Mouse (Mus musculus) kidney, adult 2 months (tissue): ENCODE results near the gene Imp3. TPM values are rescaled to one million over a fixed set of nuclear protein-coding genes. Genes with fewer than 3 reads are reported as not detected.

Source experiments
- DNase-seq: peaks from one replicate; pipeline ENCODE4 v3.0.0; 2021
- H3K27ac ChIP-seq: fragments of 200-500 bp; 2 replicates; pipeline ENCODE4 v1.5.1; 2012; ENCODE audit warnings: low read depth, low read length, control low read depth, inconsistent platforms; ENCODE audit not compliant: insufficient read depth
- H3K27me3 ChIP-seq: fragments of 200-500 bp; replicated peaks from 2 replicates; pipeline ENCODE4 v1.6.1; 2012; ENCODE audit warnings: mild to moderate bottlenecking, moderate library complexity, low read length, inconsistent platforms; ENCODE audit not compliant: control insufficient read depth, insufficient read depth
- H3K36me3 ChIP-seq: fragments of 200-500 bp; 2 replicates; pipeline ENCODE4 v1.6.1; 2012; ENCODE audit warnings: mild to moderate bottlenecking, moderate library complexity, low read length, inconsistent platforms; ENCODE audit not compliant: control insufficient read depth, insufficient read depth
- H3K4me1 ChIP-seq: fragments of 200-500 bp; 2 replicates; pipeline ENCODE4 v1.6.1; 2011; ENCODE audit warnings: low read length; ENCODE audit not compliant: control insufficient read depth, insufficient read depth
- H3K4me3 ChIP-seq: fragments of 200-500 bp; 2 replicates; pipeline ENCODE4 v1.5.1; 2011; ENCODE audit warnings: mild to moderate bottlenecking, low read depth, low read length, control low read depth; ENCODE audit not compliant: insufficient read depth
- CTCF ChIP-seq: fragments of 200-500 bp; conservative IDR thresholded peaks from 2 replicates; pipeline ENCODE4 v1.5.1; 2011; ENCODE audit warnings: low read depth, mild to moderate bottlenecking, control low read depth, low read length, moderate library complexity, mixed read lengths; ENCODE audit not compliant: insufficient read depth, insufficient read length
- POLR2A ChIP-seq: fragments of 200-500 bp; IDR thresholded peaks from one replicate; pipeline ENCODE4 v1.6.1; 2011; ENCODE audit warnings: low read depth, low read length, control low read depth
- WGBS: fragments of 180-500 bp; shearing (Covaris S2); methylation state at CpG from one replicate; pipeline ENCODE4 v1.1.7; 2018; 5-methylcytosine and 5-hydroxymethylcytosine counted together
- polyA plus RNA-seq: library from polyadenylated mRNA; depleted of rRNA; stranded (reverse); fragments of >200 nt; gene quantifications from 2 replicates; pipeline ENCODE4 v1.2.3, GENCODE M21; 2012

The Imp3 gene
- polyA plus RNA-seq, 1 experiment: 151 TPM

GRCm38 (mm10) chr9:56911017-56911416, 26.3 kb upstream of the Imp3 start:
- no peak overlapping the region for H3K4me3 ChIP-seq
- no peak for TF ChIP-seq POLR2A
- TF ChIP-seq CTCF: no peak
- H3K27me3 ChIP-seq: no peaks in the 10 kb centered on the region
- 48% methylated on average over 1 of the region's 1 CpGs for WGBS
- H3K4me1 ChIP-seq: no peaks in the 10 kb centered on the region
- DNase-seq: no peak
- no peak overlapping the region for H3K27ac ChIP-seq
- no peaks in the 10 kb centered on the region for H3K36me3 ChIP-seq

GRCm38 (mm10) chr9:56913991-56914390, 23.3 kb upstream of the Imp3 start:
- no peak for TF ChIP-seq POLR2A
- no peak for TF ChIP-seq CTCF
- no peaks in the 10 kb centered on the region for H3K4me1 ChIP-seq
- DNase-seq: no peak
- H3K36me3 ChIP-seq: peaks cover 3% of the 10 kb centered on the region; the same call in 1 of the 2 replicates
- H3K27ac ChIP-seq: no peak overlapping the region
- 66% methylated on average over 9 of the region's 9 CpGs for WGBS
- H3K4me3 ChIP-seq: no peak overlapping the region
- no peaks in the 10 kb centered on the region for H3K27me3 ChIP-seq

DNA sequence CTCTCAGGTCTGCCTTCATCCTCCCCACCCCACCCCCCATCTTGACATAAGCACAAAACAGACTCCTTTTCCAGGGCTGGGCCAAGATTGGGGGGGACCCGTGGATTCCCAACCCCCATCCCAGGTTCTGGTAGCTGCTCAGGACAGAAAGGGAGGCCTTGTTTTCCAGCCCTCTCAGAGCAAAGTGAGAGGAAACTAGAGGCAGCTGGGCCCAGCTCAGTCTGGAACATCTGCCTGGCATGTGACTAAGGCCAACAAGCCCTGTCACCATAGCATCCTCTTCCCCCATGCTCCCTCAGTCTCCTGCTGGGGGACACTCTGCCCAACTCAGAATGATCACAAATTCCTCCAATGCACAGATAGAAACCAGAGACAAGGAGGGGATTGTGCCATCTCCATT, 22.2 kb upstream of the Imp3 start:
- H3K4me1 ChIP-seq: no peaks in the 10 kb centered on the region
- DNase-seq: no peak
- no peak overlapping the region for H3K4me3 ChIP-seq
- H3K36me3 ChIP-seq: peaks cover 3% of the 10 kb centered on the region; the same call in 1 of the 2 replicates
- no peak overlapping the region for H3K27ac ChIP-seq
- no peaks in the 10 kb centered on the region for H3K27me3 ChIP-seq
- TF ChIP-seq POLR2A (no peak), CTCF (no peak)
- WGBS: 87% methylated on average over 1 of the region's 1 CpGs

- no peak for TF ChIP-seq POLR2A
- TF ChIP-seq CTCF: no peak
- H3K27me3 ChIP-seq: no peaks in the 10 kb centered on the region
- peak; percentile 45 for DNase-seq
- WGBS: 49% methylated on average over 5 of the region's 5 CpGs
- no peak overlapping the region for H3K4me3 ChIP-seq
- peaks cover 3% of the 10 kb centered on the region; the same call in 1 of the 2 replicates for H3K36me3 ChIP-seq
- H3K27ac ChIP-seq: peak overlapping the region; percentile 11; the same call in 1 of the 2 replicates
- no peaks in the 10 kb centered on the region for H3K4me1 ChIP-seq
These were observed 21.4 kb upstream of the Imp3 start for GRCm38 (mm10) chr9:56915695-56916410.

GRCm38 (mm10) chr9:56917131-56917530, 20.1 kb upstream of the Imp3 start:
- Histone ChIP-seq H3K36me3 (peaks cover 3% of the 10 kb centered on the region; the same call in 1 of the 2 replicates), H3K27me3 (no peaks in the 10 kb centered on the region), H3K4me3 (no peak overlapping the region), H3K27ac (no peak overlapping the region), H3K4me1 (no peaks in the 10 kb centered on the region)
- TF ChIP-seq POLR2A (no peak), CTCF (no peak)
- WGBS: 84% methylated on average over 2 of the region's 2 CpGs
- no peak for DNase-seq

DNA sequence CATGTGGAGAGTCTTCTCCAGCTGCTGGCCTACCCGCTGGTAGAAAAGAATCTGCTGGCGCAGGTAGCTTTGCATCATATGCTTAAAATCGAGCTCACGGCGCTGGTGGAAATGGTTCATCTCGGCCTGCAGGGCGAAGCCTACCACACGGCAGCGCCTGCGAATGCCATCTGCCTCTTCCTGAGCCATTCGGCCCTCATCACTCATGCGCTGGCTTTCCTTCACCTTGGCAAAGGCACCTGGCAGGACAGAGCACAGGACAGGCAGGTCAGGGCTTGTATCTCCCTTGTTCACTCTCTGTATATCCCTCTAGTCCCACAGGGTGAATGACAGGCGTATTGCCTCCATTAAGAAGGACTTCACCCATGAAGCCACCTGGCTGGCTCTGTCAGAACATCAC, 18.8 kb upstream of the Imp3 start:
- Histone ChIP-seq H3K27ac (no peak overlapping the region), H3K27me3 (no peaks in the 10 kb centered on the region), H3K4me3 (no peak overlapping the region), H3K36me3 (peaks cover 3% of the 10 kb centered on the region; the same call in 1 of the 2 replicates), H3K4me1 (no peaks in the 10 kb centered on the region)
- DNase-seq: no peak
- 97% methylated on average over 13 of the region's 13 CpGs for WGBS
- no peak for TF ChIP-seq CTCF
- no peak for TF ChIP-seq POLR2A

DNA sequence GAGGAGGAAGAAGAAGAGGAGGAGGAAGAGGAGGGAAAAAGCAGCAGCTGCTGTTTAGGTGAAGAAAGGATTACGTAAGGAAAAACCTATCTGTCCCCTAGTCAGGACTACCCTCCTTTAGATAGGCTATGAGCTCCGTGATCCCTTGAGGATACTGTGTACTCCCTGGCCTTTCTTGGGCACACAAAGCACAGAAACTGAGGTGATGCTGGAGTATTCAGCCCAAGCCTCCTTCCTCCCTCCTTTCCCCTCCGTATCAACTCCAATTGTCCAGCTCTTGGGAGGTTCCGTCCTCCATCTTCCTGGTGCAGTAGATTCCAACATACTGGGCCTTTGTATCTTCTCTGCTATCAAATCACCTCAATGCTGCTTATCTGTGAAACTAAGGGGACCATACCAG, 14.5 kb upstream of the Imp3 start:
- 84% methylated on average over 4 of the region's 4 CpGs for WGBS
- H3K36me3 ChIP-seq: peaks cover 3% of the 10 kb centered on the region; the same call in 1 of the 2 replicates
- TF ChIP-seq POLR2A (no peak), CTCF (no peak)
- no peak for DNase-seq
- H3K4me3 ChIP-seq: no peak overlapping the region
- H3K27me3 ChIP-seq: no peaks in the 10 kb centered on the region
- no peak overlapping the region for H3K27ac ChIP-seq
- H3K4me1 ChIP-seq: peaks cover 7% of the 10 kb centered on the region; the same call in 1 of the 2 replicates
